Mouse (Mus musculus): ENCODE measurements around the gene Bicd2.

DNA sequence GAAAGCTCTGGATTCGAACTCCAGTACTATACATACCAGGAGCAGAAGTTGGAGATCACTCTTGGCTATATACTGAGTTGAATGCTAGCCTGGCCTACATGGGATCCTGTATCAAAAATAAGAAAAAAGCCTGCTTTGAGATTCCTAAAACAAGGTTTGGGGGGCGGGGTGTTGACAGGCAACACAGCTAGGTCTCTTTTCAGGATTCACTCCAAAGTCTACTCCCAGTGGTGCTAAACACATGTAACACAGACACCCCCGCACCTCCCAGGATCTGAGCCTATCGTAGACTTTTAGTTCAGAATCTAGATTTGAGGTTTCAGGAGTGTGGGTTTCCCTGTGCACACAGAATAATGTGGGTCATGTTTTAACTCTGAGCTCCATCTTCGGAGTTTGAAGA, 18.6 kb upstream of the Bicd2 start:
- no peak for TF ChIP-seq GATA1 (IDR thresholded peaks at IDR 0.05; ENCODE audit: borderline replicate concordance, low read length)
- TF ChIP-seq FLI1 (IDR thresholded peaks at IDR 0.05; ENCODE audit: low read length) = no peak

Data from megakaryocyte, embryonic 14.5 days (primary cell).